8 mouse cellular contexts compared by ENCODE assay signal in genomic region chr5:139252081-139252909, GRCm38 (mm10). TPM values are rescaled to one million over a fixed set of nuclear protein-coding genes. Genes with fewer than 3 reads are reported as not detected.
A peak's percentile ranks its signal among the peaks of the same experiment; 100 is the strongest.
DNase-seq lines count a peak whose midpoint lies in the region; ATAC-seq and TF ChIP-seq lines count a peak whose summit lies in the region.

Gene Get4 (plus strand): TSS chr5:139252324.

- H3K27me3 ChIP-seq in megakaryocyte, embryonic 14.5 days (replicated peaks): no peaks in the 10 kb centered on the region

- ATAC-seq in activated CD4-positive, CD25-positive, alpha-beta regulatory T cell, adult 4 months: peak; percentile 86

- TF ChIP-seq CTCF in cortical plate, adult 2 months (IDR thresholded peaks at IDR 0.05; ENCODE audit: extremely low read depth, insufficient read depth, low read length): no peak

- peak within 1 kb of the TSS; percentile 97 for H3K4me3 ChIP-seq in cortical plate, adult 2 months (ENCODE audit: insufficient read depth, low read length)
- peak within 1 kb of the TSS; percentile 99 for H3K4me3 ChIP-seq in megakaryocyte, embryonic 14.5 days (replicated peaks)

- no peaks in the 10 kb centered on the region for H3K9me3 ChIP-seq in megakaryocyte, embryonic 14.5 days

- peak; percentile 99 for DNase-seq in gastrocnemius, adult 8-10 months (ENCODE audit: low spot score in 2 of 2)
- peak; percentile 95 for DNase-seq in hindlimb bud, embryonic 11.5 days (ENCODE audit: extremely low spot score, low read depth, low spot score)
- peak; percentile 94 to 99 for DNase-seq in left cerebral cortex, adult 8-10 months (ENCODE audit: low spot score in 2 of 2)
- peak; percentile 100 for DNase-seq in right cerebral cortex, postnatal 10 days (ENCODE audit: low spot score in 2 of 2)
- DNase-seq in urinary bladder, postnatal 25 days (ENCODE audit: low spot score): peak; percentile 97

- peak; percentile 84 for TF ChIP-seq POLR2A in cortical plate, adult 2 months (IDR thresholded peaks at IDR 0.05; ENCODE audit: extremely low read depth, insufficient read depth, low read length)

- peaks cover 67% of the 10 kb centered on the region for H3K36me3 ChIP-seq in megakaryocyte, embryonic 14.5 days (replicated peaks; ENCODE audit: low read length)

- H3K27ac ChIP-seq in cortical plate, adult 2 months (ENCODE audit: insufficient read depth, low read length): peak within 1 kb of the TSS; percentile 95

- peaks cover 4% of the 10 kb centered on the region for H3K4me1 ChIP-seq in cortical plate, adult 2 months (ENCODE audit: control insufficient read depth, insufficient read depth, low read length)
- peaks cover 88% of the 10 kb centered on the region for H3K4me1 ChIP-seq in megakaryocyte, embryonic 14.5 days

RNA-seq across cellular contexts. Expression of gene Get4, which starts in this region (rescaled TPM):
- polyA plus RNA-seq in activated CD4-positive, CD25-positive, alpha-beta regulatory T cell, adult 4 months (2017; shearing (Covaris generic)): 10 to 100 TPM; 14.9 to 18.2 TPM
- 82.6 and 89.5 TPM in 2 replicates for polyA plus RNA-seq in cortical plate, adult 2 months (2012; rRNA removed)
- total RNA-seq in gastrocnemius, adult 8-10 months (2022): 10 to 100 TPM; 32.8 to 36.4 (median 34.1) TPM
- total RNA-seq in left cerebral cortex, adult 8-10 months (2022): 10 to 100 TPM; 56.1 to 59.8 (median 57.6) TPM
- 55.5 and 58.7 TPM in 2 replicates for polyA plus RNA-seq in megakaryocyte, embryonic 14.5 days (2012; ENCODE audit: insufficient read depth, low replicate concordance)

Comparison
In these comparisons a context has a peak if more than half of its experiments do, and no peak if none do; other contexts are left out.
1. Peak in every context shown above with its lines: DNase-seq, ATAC-seq, H3K4me3 ChIP-seq and H3K27ac ChIP-seq.